Mouse (Mus musculus): ENCODE results near the gene Fcgr1.

- no peak for TF ChIP-seq GATA1 (IDR thresholded peaks at IDR 0.05; ENCODE audit: borderline replicate concordance, low read length)
- TF ChIP-seq FLI1 (IDR thresholded peaks at IDR 0.05; ENCODE audit: low read length) = no peak
Measured at GRCm38 (mm10) chr3:96257190-96257589, 36.6 kb downstream of the Fcgr1 start.
